Mouse (Mus musculus) kidney, embryonic 14.5 days (tissue): Measurements from ENCODE around the gene Chad. TPM values are rescaled to one million over a fixed set of nuclear protein-coding genes. Genes with fewer than 3 reads are reported as not detected.

ENCODE experiments used
- ATAC-seq: fragments of 200-750 bp; cut with Nextera tagmentation; 2 replicates; pipeline ENCODE4 v1.8.0; 2017; ENCODE audit warnings: moderate number of reproducible peaks, mild to moderate bottlenecking, moderate TSS enrichment, moderate library complexity; ENCODE audit not compliant: low FRiP score, low TSS enrichment
- H3K27ac ChIP-seq: fragments of 300-500 bp; sonication (generic); 2 replicates; pipeline ENCODE4 v1.5.1; 2014; ENCODE audit warnings: low read depth, mild to moderate bottlenecking, low read length, moderate library complexity, mixed read lengths
- H3K27me3 ChIP-seq: fragments of 300-500 bp; sonication (generic); 2 replicates; pipeline ENCODE4 v1.6.1; 2014; ENCODE audit warnings: mild to moderate bottlenecking, low read length; ENCODE audit not compliant: control insufficient read depth, insufficient read depth
- H3K36me3 ChIP-seq: fragments of 300-500 bp; sonication (generic); 2 replicates; pipeline ENCODE4 v1.6.1; 2014; ENCODE audit warnings: low read length, mixed read lengths; ENCODE audit not compliant: control insufficient read depth, insufficient read depth
- H3K4me1 ChIP-seq: fragments of 300-500 bp; sonication (generic); 2 replicates; pipeline ENCODE4 v1.6.1; 2014; ENCODE audit warnings: low read length, mixed read lengths; ENCODE audit not compliant: control insufficient read depth, insufficient read depth
- H3K4me2 ChIP-seq: fragments of 300-500 bp; sonication (generic); replicated peaks from 2 replicates; pipeline ENCODE4 v1.6.1; 2014; ENCODE audit warnings: low read depth, mild to moderate bottlenecking, low read length
- H3K4me3 ChIP-seq: fragments of 300-500 bp; sonication (generic); 2 replicates; pipeline ENCODE4 v1.5.1; 2014; ENCODE audit warnings: mild to moderate bottlenecking, low read length
- H3K9ac ChIP-seq: fragments of 300-500 bp; sonication (generic); 2 replicates; pipeline ENCODE4 v1.6.1; 2014; ENCODE audit warnings: low read depth, mild to moderate bottlenecking, low read length, moderate library complexity
- H3K9me3 ChIP-seq: fragments of 300-500 bp; sonication (generic); 2 replicates; pipeline ENCODE4 v1.6.1; 2016; ENCODE audit warnings: low read length; ENCODE audit not compliant: control insufficient read depth
- WGBS: fragments of 180-500 bp; shearing (Covaris S2); extraction: QIAGEN DNeasy Blood & Tissue Kit; methylation state at CpG from one replicate; pipeline ENCODE4 v1.1.7; 2014; 5-methylcytosine and 5-hydroxymethylcytosine counted together
- polyA plus RNA-seq: library from polyadenylated mRNA; unstranded; fragments of >200 nt; fragmentation: Nextera tagmentation; extraction: Ambion mirVana; gene quantifications from 2 replicates; pipeline ENCODE4 v1.2.1, GENCODE M21; 2014

Chad gene
- polyA plus RNA-seq, 1 experiment from 2014 or later = not detected

DNA sequence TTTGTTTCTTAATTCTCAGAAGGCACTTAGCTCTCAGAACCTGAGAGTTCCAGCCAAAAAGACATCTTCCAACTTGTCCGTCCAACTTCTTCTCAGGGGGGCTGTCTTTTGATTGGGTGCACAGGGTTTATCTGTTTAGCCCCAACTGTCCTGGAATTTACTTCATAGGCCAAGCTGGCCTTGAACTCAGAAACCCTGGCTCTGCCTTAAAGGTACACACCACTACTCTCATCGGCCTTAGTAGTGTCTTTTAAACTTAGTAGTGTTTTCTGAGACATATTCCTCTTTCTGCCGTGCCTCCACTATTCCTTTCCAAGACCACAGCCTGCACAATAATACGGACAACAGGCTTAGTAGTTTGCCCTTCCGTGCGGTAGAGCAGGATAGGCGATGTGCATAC, 35.6 kb downstream of the Chad start:
- Histone ChIP-seq H3K9ac (no peak overlapping the region), H3K36me3 (no peaks in the 10 kb centered on the region), H3K9me3 (no peaks in the 10 kb centered on the region), H3K4me2 (peak overlapping the region; percentile 62; the same call in 1 of the 2 replicates), H3K27ac (no peak overlapping the region), H3K4me3 (peak overlapping the region; percentile 63), H3K27me3 (no peaks in the 10 kb centered on the region), H3K4me1 (peaks cover 18% of the 10 kb centered on the region)
- no peak for ATAC-seq
- WGBS = 92% methylated on average over 7 of the region's 7 CpGs

GRCm38 (mm10) chr11:94601321-94602281, 36.8 kb downstream of the Chad start, which contains the start of gene Acsf2:
Gene Acsf2, minus strand, starts transcription at chr11:94601871.
- peak within 1 kb of the TSS; percentile 74 for H3K27ac ChIP-seq
- no peaks in the 10 kb centered on the region for H3K27me3 ChIP-seq
- H3K4me3 ChIP-seq = peak within 1 kb of the TSS; percentile 63
- peak; percentile 96 for ATAC-seq
- peak within 1 kb of the TSS; percentile 63 for H3K9ac ChIP-seq
- H3K4me1 ChIP-seq = peaks cover 18% of the 10 kb centered on the region
- 1% methylated on average over 50 of the region's 52 CpGs for WGBS
- H3K36me3 ChIP-seq = no peaks in the 10 kb centered on the region
- no peaks in the 10 kb centered on the region for H3K9me3 ChIP-seq
- peak within 1 kb of the TSS; percentile 62 for H3K4me2 ChIP-seq

- 61% methylated on average over 10 of the region's 11 CpGs for WGBS
- Histone ChIP-seq H3K4me3 (peak overlapping the region; percentile 63; the same call in 1 of the 2 replicates), H3K27me3 (no peaks in the 10 kb centered on the region), H3K4me1 (peaks cover 18% of the 10 kb centered on the region), H3K27ac (0 out of 2 replicates have a peak overlapping the region, but pooled peaks have one; percentile 74), H3K9ac (peak overlapping the region; percentile 63), H3K36me3 (no peaks in the 10 kb centered on the region), H3K9me3 (no peaks in the 10 kb centered on the region), H3K4me2 (peak overlapping the region; percentile 62)
- no peak; the same call in 1 of the 2 replicates for ATAC-seq
These were observed 37.6 kb downstream of the Chad start for GRCm38 (mm10) chr11:94602356-94602955.

DNA sequence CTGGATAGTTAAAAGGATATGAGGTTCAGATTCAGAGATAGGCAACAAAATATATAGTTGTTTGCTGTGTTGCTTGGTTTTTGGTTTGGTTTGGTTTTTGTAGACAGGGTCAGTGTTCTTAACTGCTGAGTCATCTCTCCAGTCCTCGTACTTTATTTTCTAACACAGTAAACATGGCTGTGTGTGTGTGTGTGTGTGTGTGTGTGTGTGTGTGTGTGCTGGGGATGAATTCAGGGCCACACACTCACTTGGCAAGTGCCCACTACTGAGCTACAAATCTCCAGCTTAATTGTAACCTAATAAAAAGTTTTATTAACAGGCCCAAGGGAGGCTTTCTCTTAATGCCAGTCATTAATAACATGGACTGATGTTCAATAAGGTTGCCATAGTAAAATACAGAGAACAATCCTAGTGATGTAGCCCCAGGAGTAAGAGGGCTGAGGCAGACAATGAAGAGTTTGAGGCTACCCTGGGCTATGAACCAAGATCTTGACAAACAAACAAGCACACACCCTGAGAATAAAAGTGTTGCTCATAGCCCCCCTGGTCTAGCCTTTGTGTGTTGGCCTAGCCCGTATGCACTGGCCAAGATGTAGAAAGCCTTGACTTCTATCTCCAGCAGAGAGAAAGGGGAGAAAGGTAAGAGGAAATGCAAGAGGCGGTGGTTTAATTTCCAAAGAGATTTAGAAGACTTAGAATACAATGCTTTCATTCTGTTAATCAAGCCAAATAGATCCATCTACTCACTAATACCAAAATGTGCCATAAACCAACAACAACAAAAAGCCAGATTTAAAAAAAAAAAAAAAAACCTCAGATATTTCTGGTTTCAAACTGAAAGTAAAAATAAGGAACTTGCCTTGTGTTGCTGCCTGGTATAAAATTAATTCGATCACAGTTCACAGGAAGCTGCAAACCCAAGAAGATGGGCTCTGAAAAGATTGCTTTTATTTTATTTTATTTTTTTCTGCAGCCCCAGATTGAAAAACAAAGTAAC, 46.2 kb downstream of the Chad start:
- no peaks in the 10 kb centered on the region for H3K36me3 ChIP-seq
- no peak overlapping the region for H3K27ac ChIP-seq
- H3K9me3 ChIP-seq = no peaks in the 10 kb centered on the region
- no peaks in the 10 kb centered on the region for H3K27me3 ChIP-seq
- H3K4me2 ChIP-seq = no peak overlapping the region
- WGBS = 69% methylated on average over 4 of the region's 4 CpGs
- no peak overlapping the region for H3K4me3 ChIP-seq
- no peaks in the 10 kb centered on the region for H3K4me1 ChIP-seq
- no peak for ATAC-seq
- no peak overlapping the region for H3K9ac ChIP-seq

GRCm38 (mm10) chr11:94614603-94615002, 49.8 kb downstream of the Chad start:
- no peaks in the 10 kb centered on the region for H3K9me3 ChIP-seq
- H3K9ac ChIP-seq = no peak overlapping the region
- no peaks in the 10 kb centered on the region for H3K27me3 ChIP-seq
- no peak overlapping the region for H3K27ac ChIP-seq
- no peak for ATAC-seq
- H3K4me1 ChIP-seq = no peaks in the 10 kb centered on the region
- no peaks in the 10 kb centered on the region for H3K36me3 ChIP-seq
- no peak overlapping the region for H3K4me3 ChIP-seq
- 67% methylated on average over 4 of the region's 4 CpGs for WGBS
- no peak overlapping the region for H3K4me2 ChIP-seq

- Histone ChIP-seq H3K27me3 (no peaks in the 10 kb centered on the region), H3K36me3 (no peaks in the 10 kb centered on the region), H3K9ac (no peak overlapping the region), H3K4me1 (no peaks in the 10 kb centered on the region), H3K4me2 (no peak overlapping the region), H3K9me3 (no peaks in the 10 kb centered on the region), H3K27ac (no peak overlapping the region), H3K4me3 (no peak overlapping the region)
- ATAC-seq = no peak
- WGBS = 39% methylated on average over 4 of the region's 4 CpGs
These were observed 50.6 kb downstream of the Chad start for GRCm38 (mm10) chr11:94615494-94615893.

GRCm38 (mm10) chr11:94617646-94618045, 52.8 kb downstream of the Chad start:
- no peak overlapping the region for H3K27ac ChIP-seq
- H3K9ac ChIP-seq = no peak overlapping the region
- no peak for ATAC-seq
- 90% methylated on average over 2 of the region's 2 CpGs for WGBS
- no peak overlapping the region for H3K4me2 ChIP-seq
- no peaks in the 10 kb centered on the region for H3K4me1 ChIP-seq
- no peaks in the 10 kb centered on the region for H3K27me3 ChIP-seq
- no peaks in the 10 kb centered on the region for H3K36me3 ChIP-seq
- H3K9me3 ChIP-seq = no peaks in the 10 kb centered on the region
- no peak overlapping the region for H3K4me3 ChIP-seq
